Mouse (Mus musculus): Measurements from ENCODE around the gene Cd300lg.

Gene Cd300lg

DNA sequence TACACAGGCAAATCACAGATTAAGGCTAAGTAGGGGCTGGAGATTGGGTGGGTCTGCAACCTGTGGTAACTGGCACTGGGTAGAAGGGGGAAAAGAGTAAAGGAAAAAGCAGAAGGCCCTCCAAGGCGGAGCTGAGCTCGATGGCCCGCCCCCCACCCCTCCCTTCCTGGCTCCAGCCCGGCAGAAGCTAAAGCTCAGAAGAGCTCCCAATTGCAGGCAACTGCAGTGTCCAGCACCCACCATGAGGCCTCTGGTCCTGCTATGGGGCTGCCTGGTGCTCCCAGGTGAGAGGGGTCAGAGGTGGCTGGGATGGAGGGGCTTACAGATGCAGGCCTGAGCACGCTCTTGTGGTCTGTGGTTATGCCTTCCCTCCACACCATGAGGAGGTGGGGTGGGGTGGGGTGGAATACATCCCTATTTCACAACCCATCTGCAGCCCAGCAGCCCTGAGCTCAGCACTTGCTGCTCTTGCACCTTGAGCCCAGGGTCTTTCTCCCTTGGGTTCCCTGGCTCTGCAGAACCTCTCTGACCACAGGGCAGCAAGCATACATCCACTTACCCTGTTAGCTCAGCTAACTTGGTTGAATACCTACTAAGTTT lies at the start of gene Cd300lg:
Gene Cd300lg (plus strand): TSS at position 160 of the 600 bp plus-strand sequence.
- DNase-seq, result no peak

DNA sequence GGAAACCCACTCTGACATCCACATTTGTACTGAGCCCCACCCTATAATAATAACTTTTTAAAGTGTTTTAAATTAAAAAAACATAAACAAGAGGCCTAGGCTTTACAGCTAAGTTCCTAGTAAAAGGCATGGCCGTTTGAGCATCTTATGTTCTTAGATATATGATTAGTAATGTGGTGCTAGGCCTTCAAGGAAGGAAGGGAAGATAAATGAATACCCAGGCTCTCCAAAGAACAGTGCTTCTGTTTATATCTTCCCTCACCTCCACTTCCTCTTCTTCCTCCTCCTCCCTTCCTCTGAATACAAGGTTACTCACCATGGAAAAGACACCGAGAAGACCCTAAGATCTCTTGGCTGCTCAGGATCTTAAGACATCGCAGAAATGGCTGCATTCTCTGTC lies 49.5 kb upstream of the Cd300lg start:
- DNase-seq, result no peak

DNA sequence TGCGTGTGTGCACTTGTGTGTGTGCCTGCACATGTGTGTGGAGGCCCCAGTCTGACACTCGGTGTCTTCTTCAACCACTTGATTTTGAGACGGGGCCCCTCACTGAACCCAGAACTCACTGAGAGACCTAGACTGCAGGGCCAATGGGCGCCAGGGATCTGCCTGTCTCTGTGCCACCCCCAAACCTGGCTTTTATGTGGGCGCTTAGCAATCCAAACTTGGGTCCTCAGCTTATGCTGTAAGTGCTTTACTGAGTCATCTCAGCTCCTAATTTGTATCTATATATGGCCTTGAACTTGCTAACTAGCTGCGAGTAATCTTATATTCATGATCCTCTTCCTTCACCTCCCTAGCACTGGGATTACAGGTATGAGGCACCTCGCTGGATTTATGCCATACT lies 48.9 kb upstream of the Cd300lg start:
- no peak for DNase-seq

DNA sequence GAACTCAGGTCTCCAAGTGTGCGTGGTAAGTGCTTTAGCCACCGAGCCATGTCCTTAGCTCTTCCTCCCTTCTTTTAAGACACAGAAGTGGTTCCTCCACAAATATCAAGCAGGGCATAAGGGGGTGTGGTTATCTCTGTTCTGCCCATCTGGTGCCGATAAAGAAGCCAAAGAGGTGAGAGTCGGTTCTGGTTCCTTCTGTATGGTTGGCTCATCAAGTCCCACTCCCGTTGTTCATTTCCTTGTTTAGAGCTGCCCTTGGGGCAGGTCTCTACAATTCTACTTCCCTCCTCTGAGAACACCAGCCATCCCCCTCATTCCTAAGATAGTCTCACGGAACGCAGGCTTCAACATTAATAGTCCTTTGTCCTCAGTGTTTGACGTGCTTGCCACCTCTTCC lies 47.2 kb upstream of the Cd300lg start:
- DNase-seq, result peak; percentile 53 to 62

DNA sequence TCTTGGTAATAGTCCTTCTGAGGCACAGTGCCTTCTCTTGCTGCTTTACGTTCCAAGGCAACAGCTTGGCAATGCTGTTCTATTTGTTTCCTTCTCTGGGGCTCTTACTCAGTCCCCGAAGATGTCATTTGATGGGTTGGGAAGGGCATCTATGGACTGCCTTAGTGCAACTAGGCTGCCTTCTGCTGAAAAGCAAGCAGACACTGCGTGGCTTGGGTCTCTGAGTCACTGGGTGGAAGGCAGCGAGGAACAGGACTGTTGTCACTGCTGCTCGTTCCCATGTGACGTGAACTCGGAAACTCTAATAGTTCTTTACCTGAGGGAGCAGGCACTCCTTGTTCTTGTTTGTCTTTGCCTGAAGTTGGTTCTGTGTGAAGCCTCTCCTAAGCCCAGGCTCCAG lies 45.4 kb upstream of the Cd300lg start:
- DNase-seq, result no peak

DNA sequence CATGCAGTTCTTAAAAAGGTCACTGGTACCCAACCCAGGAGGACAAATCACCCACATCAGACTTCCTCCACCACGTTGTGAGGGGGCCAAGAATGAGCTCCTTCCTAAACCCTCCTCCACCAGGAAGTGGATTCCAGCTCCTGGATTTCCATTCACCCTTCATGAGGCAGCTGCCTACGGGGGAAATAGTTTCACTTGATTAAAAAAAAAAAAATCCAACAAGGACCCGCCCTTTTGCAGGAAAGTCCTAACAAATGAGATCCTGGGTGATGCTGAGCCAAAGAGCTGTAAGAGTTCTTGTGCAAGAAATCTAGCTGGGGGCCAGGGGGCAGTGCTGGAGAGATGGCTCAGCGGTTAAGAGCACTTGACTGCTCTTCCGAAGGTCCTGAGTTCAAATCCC lies 43.1 kb upstream of the Cd300lg start:
- DNase-seq, result no peak

DNA sequence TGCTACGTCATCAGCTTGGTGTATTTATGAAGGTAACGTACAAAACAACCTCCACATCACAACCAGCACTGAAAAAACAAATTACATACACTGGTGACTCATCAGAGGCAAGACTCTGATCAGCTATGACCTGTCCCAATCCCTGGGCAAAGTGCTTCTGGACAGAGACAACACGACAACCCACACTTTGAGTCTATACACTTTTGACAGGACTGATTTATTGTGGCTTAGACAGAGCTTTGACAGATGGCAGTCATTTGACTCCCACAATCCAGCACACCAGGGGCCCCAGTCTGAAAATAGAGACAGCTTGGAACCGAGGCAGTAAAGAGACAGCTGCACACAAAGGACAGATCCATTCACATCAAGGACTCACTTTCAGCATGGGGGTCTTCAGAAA lies 41.8 kb upstream of the Cd300lg start:
- DNase-seq, result no peak

DNA sequence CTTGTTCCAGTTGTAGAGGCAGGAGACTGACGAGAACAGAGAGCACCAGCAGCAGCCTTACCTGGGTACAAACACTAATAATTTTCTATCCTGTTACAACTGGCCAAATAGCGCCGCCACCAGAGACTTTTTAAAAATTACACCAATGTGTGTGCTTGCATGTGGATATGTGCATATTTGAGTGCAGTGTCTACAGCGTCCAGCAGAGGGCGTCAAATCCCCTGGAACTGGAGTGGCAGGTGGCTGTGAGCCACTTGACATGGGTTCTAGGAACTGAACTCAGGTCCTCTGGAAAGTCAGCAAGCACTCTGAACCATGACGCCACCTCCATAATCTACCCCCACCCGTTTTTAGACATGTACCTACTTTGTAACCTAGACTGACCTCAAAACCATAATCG lies 37.1 kb upstream of the Cd300lg start:
- peak; percentile 46 to 77 for DNase-seq

DNA sequence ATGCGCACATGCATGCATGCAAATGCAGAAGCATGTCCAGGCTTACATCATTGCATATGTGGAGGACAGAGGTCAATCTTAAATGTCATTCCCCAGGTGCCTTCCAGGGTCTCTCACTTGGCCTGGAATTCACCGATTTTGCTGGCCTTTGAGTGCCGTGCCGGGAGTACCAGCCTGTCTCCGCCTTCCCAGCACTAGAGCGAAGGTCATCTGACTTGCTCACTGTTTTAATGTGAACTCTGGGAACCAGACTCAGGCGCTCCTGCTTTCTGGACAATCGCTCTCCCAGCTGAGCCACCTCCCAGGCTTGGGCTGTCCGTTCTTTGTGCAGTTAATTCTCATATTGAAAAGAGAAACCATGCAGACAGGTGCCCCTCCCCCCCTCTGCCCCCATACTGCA lies 35.0 kb upstream of the Cd300lg start:
- DNase-seq, result no peak

DNA sequence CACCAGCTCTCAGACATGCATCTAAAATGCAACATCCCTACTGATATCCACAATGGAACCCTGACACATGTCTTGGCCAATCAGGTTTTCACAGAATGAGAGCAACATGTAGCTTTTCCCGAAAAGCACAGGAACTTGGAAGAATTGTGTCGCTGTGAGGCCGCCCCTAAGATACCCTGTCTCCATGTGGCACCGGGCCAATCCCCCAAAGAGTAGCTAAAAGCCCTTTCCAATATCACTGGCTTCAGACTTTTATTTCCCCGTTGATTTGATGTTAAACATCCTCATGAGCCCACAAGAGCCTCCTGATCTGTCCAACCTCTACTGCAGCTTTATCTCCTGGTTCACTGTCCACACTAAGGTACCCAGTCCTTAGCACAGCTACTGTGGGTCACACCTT lies 34.6 kb upstream of the Cd300lg start:
- DNase-seq, result peak in 1 of 2 experiments; percentile 62

DNA sequence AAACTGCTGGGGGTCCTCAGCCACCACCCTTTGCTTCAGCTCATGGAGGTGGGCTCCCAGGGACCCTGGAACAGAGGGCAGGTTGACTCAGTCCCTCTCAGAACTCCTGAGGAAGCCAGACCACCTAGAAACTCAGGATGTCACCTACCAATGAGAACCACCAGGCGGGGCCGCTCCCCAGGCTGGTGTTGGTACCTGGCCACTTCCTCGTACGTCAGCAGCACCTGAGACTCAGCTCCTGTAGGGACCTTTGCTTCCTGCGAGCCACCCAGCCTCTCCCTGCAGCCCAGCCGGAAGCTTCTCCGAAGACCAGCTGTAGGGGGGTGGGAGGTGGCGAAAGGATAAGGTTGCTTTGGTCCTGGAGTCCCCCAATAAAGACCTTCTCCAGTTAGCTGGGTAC lies 32.9 kb upstream of the Cd300lg start:
- no peak for DNase-seq

DNA sequence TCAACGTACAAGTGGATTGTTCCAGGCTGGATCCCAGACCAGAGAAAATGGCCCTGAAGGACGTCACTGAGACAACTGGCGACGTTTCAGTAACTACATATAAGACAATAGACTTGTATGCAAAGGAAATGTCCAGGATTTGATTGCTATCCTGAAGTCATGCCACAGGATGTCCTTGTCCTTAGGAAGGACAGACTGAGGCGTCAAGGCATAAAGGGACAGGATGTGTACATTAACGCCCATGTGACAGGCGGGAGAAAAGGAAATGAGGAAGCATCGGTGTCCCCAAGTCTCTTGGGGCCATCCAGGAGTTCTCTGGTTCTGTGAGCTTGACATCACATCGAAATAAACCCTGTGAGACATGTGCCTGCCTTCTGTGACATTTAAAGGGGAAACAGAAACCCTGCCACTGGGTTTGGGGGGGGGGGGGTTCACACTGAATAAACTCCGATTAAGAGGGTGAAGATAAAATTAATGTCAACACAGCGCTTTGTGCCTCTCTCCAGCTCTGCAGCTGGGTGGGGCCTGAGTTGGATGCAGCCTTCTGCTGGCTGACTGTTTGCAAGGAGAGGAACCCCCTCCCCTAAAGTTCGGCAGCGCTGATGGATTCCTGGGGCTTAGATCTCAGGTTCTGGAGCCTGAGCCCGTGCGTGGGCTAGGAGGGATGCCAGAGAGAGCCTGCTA lies 32.2 kb upstream of the Cd300lg start:
- no peak for DNase-seq

DNA sequence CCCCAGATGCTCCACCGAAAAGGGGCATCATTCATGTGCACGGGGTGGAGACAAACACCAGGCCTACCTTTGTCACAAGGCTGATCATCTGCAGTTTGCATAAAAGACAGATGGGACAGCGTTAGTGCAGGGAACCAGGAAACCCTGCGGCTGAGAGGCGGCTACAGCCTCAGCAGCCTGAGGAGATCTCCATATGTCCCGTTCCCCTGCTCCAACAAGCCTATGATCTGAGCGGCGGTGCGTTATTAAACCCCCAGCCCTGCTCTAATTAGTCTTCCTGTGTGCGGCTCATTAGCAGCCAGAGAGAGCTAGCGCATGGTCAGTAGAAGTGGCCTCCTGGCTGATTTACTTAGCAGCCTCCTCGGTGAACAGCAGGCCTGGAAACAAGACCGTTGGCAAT lies 31.2 kb upstream of the Cd300lg start:
- peak; percentile 83 to 84 for DNase-seq

DNA sequence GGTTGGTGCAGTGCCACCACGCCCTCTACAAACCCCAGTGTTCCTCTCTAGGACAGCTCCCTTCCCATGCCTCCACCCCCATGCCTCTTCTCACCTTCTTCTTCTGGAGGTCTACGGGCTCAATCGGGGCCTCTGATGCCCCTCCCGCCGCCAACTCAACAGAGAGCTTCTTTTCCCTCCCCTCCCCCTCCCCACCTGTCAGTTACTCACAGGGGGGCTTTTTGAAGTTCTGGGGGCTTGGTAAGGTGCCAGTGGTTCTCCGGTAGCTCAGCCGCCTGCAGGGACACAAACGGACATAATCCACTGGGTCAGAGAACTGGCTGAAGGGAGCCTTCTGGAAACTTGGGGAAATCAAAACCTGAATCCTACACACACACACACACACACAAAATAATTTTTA lies 29.8 kb upstream of the Cd300lg start:
- peak; percentile 57 to 60 for DNase-seq

DNA sequence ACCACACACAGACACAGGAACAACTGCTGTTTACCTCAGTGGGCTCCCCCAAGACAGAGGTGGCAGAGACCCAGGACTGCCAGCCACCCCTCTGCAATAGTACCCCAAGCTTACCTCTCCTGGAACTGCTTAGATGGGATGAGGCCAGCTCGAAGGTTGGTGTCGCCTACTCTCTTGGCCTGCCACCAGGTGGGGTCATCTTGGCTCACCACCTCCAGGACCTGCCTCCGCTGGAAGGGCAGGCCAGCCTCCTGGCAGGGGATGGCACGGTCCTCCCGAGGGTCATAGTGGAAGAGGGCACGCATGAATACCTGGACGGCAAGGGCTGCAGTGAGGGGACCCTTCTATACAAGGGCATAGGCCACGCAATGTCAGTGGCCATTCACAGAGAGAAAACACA lies 28.1 kb upstream of the Cd300lg start:
- peak; percentile 45 to 48 for DNase-seq

DNA sequence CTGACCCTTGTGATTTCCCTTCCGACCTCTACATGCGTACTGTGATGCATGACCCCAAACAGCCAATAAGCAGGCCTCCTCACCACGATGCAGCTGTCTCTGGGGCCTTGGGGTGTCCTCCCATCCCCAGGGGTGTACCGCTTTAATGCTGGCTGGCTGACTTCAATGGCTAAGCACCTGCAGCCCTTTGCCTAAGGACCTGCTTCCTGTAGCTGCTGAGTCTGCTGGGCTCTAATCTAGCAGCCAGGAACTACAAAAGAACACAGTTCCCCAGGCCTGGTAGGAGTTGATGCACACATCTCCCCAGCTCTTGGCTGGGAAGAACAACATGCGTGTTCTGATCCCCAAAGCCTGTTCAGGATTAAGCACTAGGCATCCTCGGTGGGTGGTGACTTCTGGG lies 25.8 kb upstream of the Cd300lg start:
- DNase-seq, result no peak

DNA sequence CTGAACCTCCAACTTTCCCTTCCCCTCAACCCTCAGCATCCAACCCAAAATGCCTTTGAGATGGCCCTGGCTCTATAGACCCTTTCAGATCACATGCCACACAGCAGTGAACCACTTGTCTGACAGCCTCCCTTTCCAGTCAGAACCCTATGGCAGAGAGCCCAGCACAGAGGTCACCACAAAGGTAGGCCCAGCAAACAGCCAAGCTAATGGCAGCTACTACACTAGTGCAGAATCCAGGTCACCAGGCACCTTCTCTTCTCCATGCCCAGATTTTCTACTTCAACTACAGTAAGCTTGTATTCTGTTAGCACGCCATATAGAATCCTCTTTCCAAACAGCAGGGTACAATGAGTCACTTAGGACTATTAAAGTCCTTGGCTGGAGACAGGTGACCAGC lies 25.2 kb upstream of the Cd300lg start:
- peak; percentile 59 to 67 for DNase-seq

DNA sequence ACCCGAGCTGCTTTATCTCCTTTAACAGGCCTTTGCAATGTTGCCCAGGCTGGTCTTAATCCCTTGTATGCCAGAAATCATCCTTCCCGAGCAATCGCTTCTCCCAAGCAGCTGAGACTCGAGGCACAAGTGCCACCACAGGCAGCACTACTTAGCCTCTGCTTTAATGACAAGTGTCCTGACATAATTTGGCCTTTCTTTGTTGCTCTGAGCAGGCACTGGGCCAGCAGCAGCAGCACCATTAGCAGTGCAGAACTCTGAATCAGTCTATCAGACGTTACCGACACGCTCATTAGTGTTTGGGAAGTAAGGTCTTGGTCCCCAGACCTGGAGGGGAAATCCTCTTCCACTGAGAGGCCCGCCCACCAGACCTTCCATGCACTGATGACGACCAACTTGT lies 21.6 kb upstream of the Cd300lg start:
- DNase-seq, result no peak

DNA sequence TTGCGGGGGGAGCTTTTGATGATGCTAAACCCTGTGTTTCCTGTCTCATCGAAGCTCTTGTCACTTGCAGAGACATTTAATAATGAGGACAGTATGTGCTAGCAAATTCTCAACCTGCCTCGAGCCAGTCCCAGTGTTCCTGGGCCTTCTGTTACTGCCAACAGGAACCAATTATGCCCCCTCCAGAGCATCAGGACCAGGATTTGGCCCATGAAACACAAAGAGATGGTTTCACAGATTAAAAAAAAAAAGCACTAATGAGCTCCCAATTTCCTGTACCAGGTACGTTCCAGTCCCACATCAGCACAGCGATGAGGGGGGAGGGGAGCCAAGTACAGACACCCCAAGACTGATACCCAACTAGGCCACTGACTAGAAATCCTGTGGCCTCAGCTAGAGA lies 20.1 kb upstream of the Cd300lg start:
- DNase-seq, result no peak

DNA sequence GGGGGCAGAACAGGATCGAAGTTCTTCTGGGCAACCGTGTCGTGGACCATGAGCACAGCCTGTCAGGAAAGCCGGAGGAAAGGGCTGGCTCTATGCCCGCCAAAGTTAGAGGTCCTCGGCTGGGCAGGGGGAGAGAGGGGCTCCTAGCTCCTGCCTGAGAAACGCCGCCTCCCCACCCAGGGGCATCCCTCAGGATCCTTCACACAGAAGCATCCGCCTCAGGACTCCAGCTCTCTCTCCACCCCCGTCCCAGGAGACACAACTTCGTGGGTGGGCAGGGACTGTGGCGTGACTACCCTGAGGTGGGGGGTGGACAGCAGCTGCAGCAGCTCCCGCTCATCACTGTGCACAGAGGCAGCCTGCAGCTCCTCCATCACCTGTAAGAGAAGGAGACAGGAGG lies 17.9 kb upstream of the Cd300lg start:
- DNase-seq, result peak; percentile 49 to 52

DNA sequence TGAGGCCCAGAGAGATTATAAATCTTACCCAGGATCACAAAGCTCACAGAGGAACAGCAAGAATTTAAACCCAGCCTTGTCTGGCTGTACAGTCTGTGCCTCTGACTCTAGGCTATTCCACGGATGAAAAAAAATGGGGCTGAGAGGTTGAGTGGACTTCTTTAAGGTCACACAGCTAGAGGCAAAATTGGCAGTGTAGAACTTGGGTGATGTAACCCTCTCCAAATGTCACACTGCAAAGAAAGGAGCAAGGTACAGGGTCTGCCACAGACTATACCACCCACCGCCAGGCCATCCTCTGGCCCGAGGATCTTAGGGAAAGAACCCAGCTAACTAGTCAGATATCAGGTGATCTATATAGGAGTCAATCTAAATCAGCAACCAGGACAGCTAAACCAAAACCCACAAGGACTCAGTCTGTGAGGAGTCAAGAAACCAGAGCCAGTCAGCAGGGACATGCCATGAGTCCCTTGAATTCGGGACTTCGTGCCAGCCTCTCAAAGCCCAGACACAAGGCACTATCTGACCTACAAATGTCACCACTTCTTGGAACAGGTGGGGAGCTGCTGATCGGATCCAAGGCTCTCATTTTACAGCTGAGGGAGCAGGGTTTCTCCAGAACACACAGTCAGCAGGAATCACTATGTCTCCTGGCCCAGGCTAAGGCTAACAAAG lies 17.1 kb upstream of the Cd300lg start:
- DNase-seq, result peak; percentile 78 to 88

DNA sequence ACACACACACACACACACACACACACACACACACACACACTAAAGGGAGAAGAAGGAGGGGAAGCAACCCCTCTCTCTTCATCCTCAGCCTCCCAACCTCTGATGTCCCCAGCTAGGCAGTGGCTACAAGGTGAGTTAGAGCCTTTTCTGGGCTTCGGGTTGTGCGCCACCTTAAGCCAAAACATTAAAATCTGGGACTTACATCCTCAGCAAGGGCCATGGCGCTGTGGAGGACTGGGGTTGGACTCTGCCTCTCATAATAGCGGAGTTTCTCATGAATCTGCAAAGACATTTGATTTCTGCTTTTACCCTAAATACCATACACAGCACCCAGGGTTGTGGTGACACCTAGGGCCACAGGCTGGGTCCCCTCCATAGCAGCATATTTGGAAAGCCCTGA lies 16.4 kb upstream of the Cd300lg start:
- DNase-seq, result no peak

DNA sequence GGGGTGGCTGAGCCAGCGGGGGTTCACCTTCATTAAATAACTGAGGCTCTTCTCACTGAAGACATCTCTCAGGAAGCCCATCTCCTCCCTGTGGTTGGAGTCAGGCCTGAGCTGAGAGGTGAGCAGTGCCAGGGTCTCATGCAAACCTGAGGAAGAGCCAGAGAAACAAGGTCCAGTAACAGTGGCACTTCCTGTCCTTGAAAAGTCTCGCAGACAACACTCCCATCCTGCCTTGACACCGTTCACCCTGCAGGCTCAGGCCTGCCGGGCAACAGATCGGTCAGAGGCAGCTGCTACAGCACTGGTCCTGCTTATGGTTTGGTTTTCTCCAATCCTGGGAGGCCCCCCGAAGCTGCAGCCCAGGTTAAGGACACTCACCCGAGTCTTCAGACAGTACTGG lies 16.0 kb upstream of the Cd300lg start:
- peak; percentile 58 to 64 for DNase-seq

DNA sequence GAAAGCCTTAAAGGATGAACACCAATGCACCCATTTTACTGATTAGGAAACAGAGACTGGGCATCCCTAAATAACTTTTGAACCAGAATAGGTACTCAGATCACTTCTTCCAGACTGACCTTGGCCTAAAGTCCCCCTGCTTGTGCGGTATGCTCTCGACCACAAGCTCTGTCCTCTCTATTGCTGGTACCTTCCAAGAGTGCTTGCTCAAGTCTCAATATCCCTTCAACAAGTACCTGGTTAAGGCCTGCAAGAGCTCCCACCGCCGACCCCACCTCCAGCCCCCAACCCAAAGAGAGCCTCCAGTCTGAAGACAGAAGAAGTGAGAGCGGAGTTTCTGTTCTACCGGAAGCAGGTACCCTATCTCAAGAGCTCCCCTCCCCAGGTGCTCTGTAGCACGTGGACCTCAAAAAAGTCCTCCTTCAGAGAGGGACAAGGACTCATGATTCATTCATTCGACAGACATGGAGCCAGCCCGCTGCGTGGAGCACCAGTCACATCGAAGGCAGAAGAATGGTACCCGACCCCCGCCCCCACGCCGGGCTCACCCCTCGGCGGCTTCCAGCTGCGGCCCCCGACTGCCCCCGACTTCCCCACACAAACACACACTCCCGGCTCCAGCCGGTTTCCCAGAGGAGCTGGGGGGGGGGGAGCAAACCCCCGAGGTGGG lies 15.2 kb upstream of the Cd300lg start:
- DNase-seq, result peak; percentile 65 to 71
